Mouse (Mus musculus) CH12.LX (cell line): ENCODE data around the gene Fig4. TPM values are rescaled to one million over a fixed set of nuclear protein-coding genes. Genes with fewer than 3 reads are reported as not detected.

Source experiments
- DNase-seq: peaks from one replicate; pipeline ENCODE4 v3.0.0-alpha.2; 2013; ENCODE audit errors: extremely low read depth
- H3K27ac ChIP-seq: 2 replicates; pipeline ENCODE4 v1.5.1; 2012; ENCODE audit warnings: low read depth, mild to moderate bottlenecking, control low read depth, moderate library complexity; ENCODE audit not compliant: insufficient read depth
- H3K27me3 ChIP-seq: replicated peaks from 2 replicates; pipeline ENCODE3; 2012; ENCODE audit warnings: inconsistent platforms
- H3K36me3 ChIP-seq, 2 experiments: replicated peaks in 1 of 2; 2 replicates each; pipeline versions ENCODE3 to v1.6.1; 2012; ENCODE audit warnings: inconsistent platforms in 1 of 2, low read length in 1 of 2, mild to moderate bottlenecking in 1 of 2, mixed read lengths in 1 of 2, moderate library complexity in 1 of 2; ENCODE audit not compliant: control insufficient read depth in 1 of 2, insufficient read depth in 1 of 2
- H3K4me1 ChIP-seq, 2 experiments: 2 replicates each; pipeline ENCODE4 v1.6.1; 2012; ENCODE audit warnings: inconsistent platforms in 1 of 2, moderate library complexity in 1 of 2; ENCODE audit not compliant: insufficient read depth in 2 of 2, control insufficient read depth in 1 of 2
- H3K4me2 ChIP-seq: 2 replicates; pipeline ENCODE4 v1.6.1; 2012; ENCODE audit warnings: low read depth, mild to moderate bottlenecking, control low read depth; ENCODE audit not compliant: poor library complexity, insufficient read depth, severe bottlenecking
- H3K4me3 ChIP-seq, 3 experiments: fragments of 150-350 bp in 1 of 3; sonication (generic) in 1 of 3; replicated peaks in 1 of 3; 2 replicates each; pipeline versions ENCODE3 to v1.5.1; 2011 to 2012; ENCODE audit warnings: low read depth in 2 of 3, low read length in 2 of 3, mild to moderate bottlenecking in 2 of 3, moderate library complexity in 2 of 3, control low read depth in 1 of 3, improper control_type of control experiment in 1 of 3, inconsistent platforms in 1 of 3, mixed read lengths in 1 of 3; ENCODE audit not compliant: poor library complexity in 1 of 3
- H3K79me2 ChIP-seq: replicated peaks from 2 replicates; pipeline ENCODE4 v1.6.1; 2012; ENCODE audit warnings: mild to moderate bottlenecking, moderate library complexity; ENCODE audit not compliant: control insufficient read depth, poor library complexity, insufficient read depth, severe bottlenecking; ENCODE audit errors: extremely low read depth
- H3K9ac ChIP-seq: 2 replicates; pipeline ENCODE4 v1.6.1; 2012; ENCODE audit warnings: low read depth, mild to moderate bottlenecking, control low read depth, moderate library complexity; ENCODE audit not compliant: insufficient read depth
- H3K9me3 ChIP-seq: replicated peaks from 2 replicates; pipeline ENCODE3; 2012; ENCODE audit warnings: low read length, inconsistent platforms, mixed read lengths
- CTCF ChIP-seq, 2 experiments: IDR thresholded peaks in 1 of 2; conservative IDR thresholded peaks in 1 of 2; 2 replicates each; pipeline ENCODE4 v1.5.1; 2011 to 2012; ENCODE audit warnings: low read depth in 2 of 2, low read length in 2 of 2, improper control_type of control experiment in 1 of 2, inconsistent platforms in 1 of 2, mild to moderate bottlenecking in 1 of 2, moderate library complexity in 1 of 2
- E2F4 ChIP-seq: IDR thresholded peaks from 2 replicates; pipeline ENCODE4 v1.6.1; 2011; ENCODE audit warnings: low read depth, low read length, improper control_type of control experiment; ENCODE audit not compliant: insufficient replicate concordance
- ELF1 ChIP-seq: IDR thresholded peaks from 2 replicates; pipeline ENCODE4 v1.6.1; 2014; ENCODE audit warnings: low read depth, mild to moderate bottlenecking, inconsistent platforms, low read length, improper control_type of control experiment
- ETS1 ChIP-seq: conservative IDR thresholded peaks from 2 replicates; pipeline ENCODE4 v1.6.1; 2012; ENCODE audit warnings: low read depth, mild to moderate bottlenecking, inconsistent platforms, low read length, improper control_type of control experiment, moderate library complexity
- GABPA ChIP-seq: IDR thresholded peaks from 2 replicates; pipeline ENCODE4 v1.6.1; 2012; ENCODE audit warnings: low read depth, low read length, improper control_type of control experiment, inconsistent platforms; ENCODE audit not compliant: insufficient replicate concordance
- IRF4 ChIP-seq: IDR thresholded peaks from 2 replicates; pipeline ENCODE4 v1.6.1; 2014; ENCODE audit warnings: low read depth, mild to moderate bottlenecking, inconsistent platforms, low read length, improper control_type of control experiment
- KAT2A ChIP-seq: IDR thresholded peaks from 2 replicates; pipeline ENCODE4 v1.6.1; 2012; ENCODE audit warnings: low read length, improper control_type of control experiment, inconsistent platforms; ENCODE audit not compliant: insufficient replicate concordance
- MAX ChIP-seq: IDR thresholded peaks from 2 replicates; pipeline ENCODE4 v1.6.1; 2011; ENCODE audit warnings: low read length, improper control_type of control experiment
- MEF2A ChIP-seq: IDR thresholded peaks from 2 replicates; pipeline ENCODE4 v1.6.1; 2014; ENCODE audit warnings: low read depth, mild to moderate bottlenecking, inconsistent platforms, low read length, improper control_type of control experiment, borderline replicate concordance
- MXI1 ChIP-seq: IDR thresholded peaks from 2 replicates; pipeline ENCODE4 v1.6.1; 2011; ENCODE audit warnings: mild to moderate bottlenecking, low read depth, low read length, improper control_type of control experiment
- MYC ChIP-seq: IDR thresholded peaks from 2 replicates; pipeline ENCODE4 v1.6.1; 2011; ENCODE audit warnings: low read depth, mild to moderate bottlenecking, improper control_type of control experiment, low read length
- NELFE ChIP-seq: IDR thresholded peaks from 2 replicates; pipeline ENCODE4 v1.6.1; 2011; ENCODE audit warnings: low read depth, low read length, improper control_type of control experiment
- POLR2A ChIP-seq: IDR thresholded peaks from 2 replicates; pipeline ENCODE4 v1.6.1; 2011; ENCODE audit warnings: low read depth, mild to moderate bottlenecking, improper control_type of control experiment, low read length
- SMC3 ChIP-seq: IDR thresholded peaks from 2 replicates; pipeline ENCODE4 v1.6.1; 2011; ENCODE audit warnings: low read depth, low read length, improper control_type of control experiment
- TCF12 ChIP-seq: IDR thresholded peaks from 2 replicates; pipeline ENCODE4 v1.6.1; 2014; ENCODE audit warnings: low read depth, mild to moderate bottlenecking, inconsistent platforms, low read length, improper control_type of control experiment
- UBTF ChIP-seq: IDR thresholded peaks from 2 replicates; pipeline ENCODE4 v1.6.1; 2012; ENCODE audit warnings: low read depth, mild to moderate bottlenecking, inconsistent platforms, low read length, improper control_type of control experiment, moderate library complexity
- ZKSCAN1 ChIP-seq: IDR thresholded peaks from 2 replicates; pipeline ENCODE4 v1.6.1; 2012; ENCODE audit warnings: low read depth, inconsistent platforms, low read length, improper control_type of control experiment, borderline replicate concordance
- ZNF384 ChIP-seq: IDR thresholded peaks from 2 replicates; pipeline ENCODE4 v1.6.1; 2012; ENCODE audit warnings: low read depth, low read length, improper control_type of control experiment, inconsistent platforms
- dilution Hi-C: fragments of 300-500 bp; cut with MboI; formaldehyde crosslinking; loops from 2 replicates; pipeline ENCODE4 v1.14.3; 2020; ENCODE audit warnings: low sequenced_read_pairs; ENCODE audit not compliant: extremely low pct_unique_long_range_greater_than_20kb, extremely low pct_ligation_motif_present
- in situ Hi-C: fragments of 300-500 bp; cut with MboI; formaldehyde crosslinking; loops from 3 replicates; pipeline ENCODE4 v1.14.3; 2019; ENCODE audit warnings: low sequenced_read_pairs, low pct_ligation_motif_present, low pct_unique_long_range_greater_than_20kb, mixed read lengths
- polyA plus RNA-seq: library from polyadenylated mRNA; unstranded; fragments of >175 nt; gene quantifications from 2 replicates; pipeline ENCODE4 v1.2.1, GENCODE M21; 2012; ENCODE audit warnings: low read depth; ENCODE audit not compliant: insufficient read length
- total RNA-seq, 2 experiments: library from RNA; depleted of rRNA; stranded (reverse); fragments of 300-350 nt in 1 of 2; fragments of >200 nt in 1 of 2; gene quantifications; 2 replicates each; pipeline ENCODE4 v1.2.3; 2012 to 2014

Gene Fig4
- total and polyA plus RNA-seq, 3 experiments, result 22.6 to 39.6 (median 35.4) TPM

GRCm38 (mm10) chr10:41196295-41196694, 106.8 kb downstream of the Fig4 start:
- no peak overlapping the region for H3K9ac ChIP-seq
- H3K79me2 ChIP-seq, result no peaks in the 10 kb centered on the region
- no peak for DNase-seq
- H3K27me3 ChIP-seq, result no peaks in the 10 kb centered on the region
- in situ Hi-C loops (no loop called here), dilution Hi-C loops (no loop called here)
- H3K36me3 ChIP-seq, result peaks cover 0 to 41% of the 10 kb centered on the region in 2 experiments
- no peaks in the 10 kb centered on the region for H3K9me3 ChIP-seq
- no peaks in the 10 kb centered on the region for H3K4me1 ChIP-seq
- H3K27ac ChIP-seq, result no peak overlapping the region
- no peak overlapping the region for H3K4me3 ChIP-seq
- no peak overlapping the region for H3K4me2 ChIP-seq
- no peak for TF ChIP-seq MEF2A
- TF ChIP-seq MAX, result no peak
- no peak for TF ChIP-seq TCF12
- no peak for TF ChIP-seq E2F4
- no peak for TF ChIP-seq UBTF
- no peak for TF ChIP-seq ZKSCAN1
- TF ChIP-seq SMC3, result no peak
- no peak for TF ChIP-seq IRF4
- no peak for TF ChIP-seq ELF1
- no peak for TF ChIP-seq KAT2A
- TF ChIP-seq ZNF384, result no peak
- TF ChIP-seq POLR2A, result no peak
- TF ChIP-seq NELFE, result no peak
- TF ChIP-seq ETS1, result no peak
- no peak for TF ChIP-seq MXI1
- TF ChIP-seq CTCF (conservative IDR thresholded peaks at IDR 0.05 in 1 of 2, IDR thresholded peaks at IDR 0.05 in 1 of 2; ENCODE audit: low read depth in 2 of 2, low read length in 2 of 2), result no peak

GRCm38 (mm10) chr10:41189392-41189791, 113.7 kb downstream of the Fig4 start:
- Histone ChIP-seq H3K36me3 (peaks cover 6 to 38% of the 10 kb centered on the region in 2 experiments), H3K4me2 (no peak overlapping the region), H3K27ac (no peak overlapping the region), H3K4me1 (peaks cover 0 to 2% of the 10 kb centered on the region in 2 experiments; a peak in 2 of 4 replicates), H3K27me3 (no peaks in the 10 kb centered on the region), H3K9me3 (no peaks in the 10 kb centered on the region), H3K4me3 (no peak overlapping the region), H3K9ac (no peak overlapping the region), H3K79me2 (no peaks in the 10 kb centered on the region)
- dilution Hi-C loops (no loop called here), in situ Hi-C loops (no loop called here)
- no peak for DNase-seq
- no peak for TF ChIP-seq ELF1
- TF ChIP-seq GABPA, result no peak
- TF ChIP-seq MYC, result no peak
- TF ChIP-seq ZNF384, result no peak
- TF ChIP-seq UBTF, result no peak
- no peak for TF ChIP-seq MEF2A
- no peak for TF ChIP-seq KAT2A
- no peak for TF ChIP-seq E2F4
